Mouse (Mus musculus) MEL (cell line): Measurements from ENCODE around the gene Sik3.
"Not testable (repeated sequence)": the region's sequence is repeated elsewhere in the genome, so short reads cannot be mapped to it uniquely, and the experiment has no call there.

Source experiments
- BHLHE40 ChIP-seq: IDR thresholded peaks from 2 replicates; pipeline ENCODE4 v1.6.1; 2012; ENCODE audit warnings: low read depth, mild to moderate bottlenecking, inconsistent platforms, low read length, improper control_type of control experiment, borderline replicate concordance
- CTCF ChIP-seq, 3 experiments: IDR thresholded peaks in 2 of 3; conservative IDR thresholded peaks in 1 of 3; 2 replicates each; pipeline ENCODE4 v1.5.1; 2011 to 2012; ENCODE audit warnings: low read length in 3 of 3, low read depth in 2 of 3, mild to moderate bottlenecking in 2 of 3, improper control_type of control experiment in 1 of 3, inconsistent platforms in 1 of 3, mixed read lengths in 1 of 3, moderate library complexity in 1 of 3; ENCODE audit not compliant: control insufficient read depth in 1 of 3, insufficient read depth in 1 of 3, poor library complexity in 1 of 3, severe bottlenecking in 1 of 3
- GABPA ChIP-seq: IDR thresholded peaks from 2 replicates; pipeline ENCODE4 v1.6.1; 2012; ENCODE audit warnings: low read depth, mild to moderate bottlenecking, inconsistent platforms, low read length, improper control_type of control experiment, moderate library complexity
- POLR2A ChIP-seq, 2 experiments: IDR thresholded peaks; 2 replicates each; pipeline ENCODE4 v1.6.1; 2011 to 2012; ENCODE audit warnings: low read length in 2 of 2, mild to moderate bottlenecking in 2 of 2, control low read depth in 1 of 2, improper control_type of control experiment in 1 of 2, low read depth in 1 of 2, moderate library complexity in 1 of 2; ENCODE audit not compliant: control insufficient read depth in 1 of 2, insufficient read depth in 1 of 2, poor library complexity in 1 of 2
- ZC3H11A ChIP-seq: IDR thresholded peaks from 2 replicates; pipeline ENCODE4 v1.6.1; 2012; ENCODE audit warnings: low read depth, mild to moderate bottlenecking, inconsistent platforms, low read length, improper control_type of control experiment
- ZMIZ1 ChIP-seq: IDR thresholded peaks from 2 replicates; pipeline ENCODE4 v1.6.1; 2012; ENCODE audit warnings: low read depth, mild to moderate bottlenecking, inconsistent platforms, low read length, improper control_type of control experiment, moderate library complexity

DNA sequence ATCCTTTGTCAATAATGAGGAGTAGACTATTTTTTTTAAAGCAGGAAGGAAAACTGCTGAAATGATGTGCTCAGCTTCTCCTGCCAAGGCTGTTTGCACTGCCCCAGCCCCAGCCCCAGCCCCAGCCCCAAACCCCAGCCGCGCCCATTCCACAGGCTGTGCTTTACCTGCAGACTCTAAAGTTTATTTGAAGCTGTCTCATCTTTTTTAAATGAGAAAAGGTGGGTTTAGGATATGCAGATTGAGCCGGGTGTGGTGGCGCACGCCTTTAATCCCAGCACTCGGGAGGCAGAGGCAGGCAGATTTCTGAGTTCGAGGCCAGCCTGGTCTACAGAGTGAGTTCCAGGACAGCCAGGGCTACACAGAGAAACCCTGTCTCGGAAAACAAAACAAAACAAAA is 143.2 kb downstream of the Sik3 start:
- not testable (repeated sequence) for TF ChIP-seq GABPA; ZC3H11A; ZMIZ1; BHLHE40; POLR2A (IDR thresholded peaks at IDR 0.05; ENCODE audit: control insufficient read depth in 1 of 2, insufficient read depth in 1 of 2, low read depth in 1 of 2, low read length in 2 of 2, poor library complexity in 1 of 2); CTCF (IDR thresholded peaks at IDR 0.05 in 2 of 3, conservative IDR thresholded peaks at IDR 0.05 in 1 of 3; ENCODE audit: control insufficient read depth in 1 of 3, insufficient read depth in 1 of 3, low read depth in 2 of 3, low read length in 3 of 3, poor library complexity in 1 of 3, severe bottlenecking in 1 of 3)
